Mouse (Mus musculus): ENCODE data around the gene Pramef17.
"Not testable (repeated sequence)": the region's sequence is repeated elsewhere in the genome, so short reads cannot be mapped to it uniquely, and the experiment has no call there.

Pramef17 gene

GRCm38 (mm10) chr4:143994269-143994668 lies at the start of gene Pramef17:
Gene Pramef17, minus strand, starts transcription at chr4:143994369.
- DNase-seq (ENCODE audit: low read depth), result not testable (repeated sequence)

- DNase-seq (ENCODE audit: low read depth), result not testable (repeated sequence)
Measured at GRCm38 (mm10) chr4:143988126-143988525, 6.0 kb downstream of the Pramef17 start.

- not testable (repeated sequence) for DNase-seq (ENCODE audit: low read depth)
Measured at GRCm38 (mm10) chr4:143987475-143987941, 6.7 kb downstream of the Pramef17 start.

DNA sequence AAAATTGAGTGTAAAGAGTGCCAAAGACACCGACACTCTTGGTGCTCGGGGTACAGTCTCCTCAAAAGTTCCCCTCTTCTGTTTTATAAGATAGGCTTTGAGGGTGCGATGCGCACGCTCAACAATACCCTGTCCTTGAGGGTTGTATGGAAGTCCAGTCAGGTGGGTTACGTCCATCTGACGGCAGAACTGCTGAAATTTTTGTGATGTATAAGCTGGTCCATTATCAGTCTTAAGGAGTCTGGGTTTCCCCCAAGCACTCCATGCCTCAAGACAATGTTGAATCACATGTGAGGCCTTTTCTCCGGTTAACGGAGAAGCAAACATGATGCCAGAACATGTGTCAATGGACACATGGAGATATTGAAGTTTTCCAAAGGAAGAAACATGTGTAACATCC lies 8.4 kb downstream of the Pramef17 start:
- not testable (repeated sequence) for DNase-seq (ENCODE audit: low read depth)

- DNase-seq (ENCODE audit: low read depth), result not testable (repeated sequence)
Measured at GRCm38 (mm10) chr4:143985165-143985564, 9.0 kb downstream of the Pramef17 start.

DNA sequence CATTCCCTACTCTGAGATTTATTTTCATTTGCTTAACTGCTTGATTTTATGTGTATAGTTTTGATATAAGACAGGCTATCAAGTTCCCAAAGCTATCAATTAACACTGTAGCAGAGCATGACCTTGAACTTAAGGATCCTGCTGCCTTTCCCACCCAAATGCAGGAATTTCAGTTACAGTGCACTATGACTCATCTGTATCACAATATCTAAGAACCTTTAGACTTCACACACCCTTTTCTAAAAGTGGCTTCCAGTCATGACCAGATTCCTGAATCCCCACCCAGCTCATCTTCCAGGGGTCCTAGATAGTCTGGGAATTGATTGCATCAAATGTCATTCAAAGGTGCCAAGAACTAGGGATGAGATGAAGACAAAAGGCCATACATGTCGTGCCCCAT lies 10.7 kb downstream of the Pramef17 start:
- DNase-seq (ENCODE audit: low read depth), result not testable (repeated sequence)

GRCm38 (mm10) chr4:143966850-143967249 lies 27.3 kb downstream of the Pramef17 start, which contains the start of gene Gm13101:
Gene Gm13101, minus strand, starts transcription at chr4:143966950.
- DNase-seq (ENCODE audit: low read depth), result not testable (repeated sequence)

DNA sequence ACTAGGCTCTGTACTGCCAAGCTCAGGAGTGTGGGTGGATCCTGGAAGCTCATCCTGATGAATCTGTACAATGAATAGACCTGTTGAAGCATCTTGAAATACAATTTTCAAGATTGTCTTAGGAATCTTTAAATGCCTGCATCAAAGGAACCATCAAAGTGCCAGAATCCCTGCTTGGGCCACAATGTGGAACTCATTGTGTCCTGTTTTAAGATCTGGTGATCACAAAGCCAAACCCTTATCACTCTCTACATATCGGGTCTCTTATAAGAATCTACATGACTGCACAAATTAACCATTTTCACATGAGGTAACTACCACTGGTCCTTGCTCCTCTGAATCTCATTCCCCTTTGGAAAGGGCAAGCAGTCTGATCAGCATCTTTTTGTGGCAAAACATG lies 43.3 kb downstream of the Pramef17 start, which contains the start of gene Pramef25:
Gene Pramef25 (minus strand): TSS at position 101 of the 400 bp plus-strand sequence.
- not testable (repeated sequence) for DNase-seq (ENCODE audit: low read depth)

Measured in 416B (cell line).